Mouse (Mus musculus) cerebellum, postnatal 25 days (tissue): ENCODE results near the gene Zmym4.
"Not testable (repeated sequence)": the region's sequence is repeated elsewhere in the genome, so short reads cannot be mapped to it uniquely, and the experiment has no call there.

Experiments used
- DNase-seq, 2 experiments: peaks; one replicate each; pipeline ENCODE4 v3.0.0; 2021; ENCODE audit warnings: mixed read lengths in 2 of 2

Gene Zmym4

GRCm38 (mm10) chr4:126967864-126968821, at the start of gene Zmym4:
Zmym4 (minus strand) TSS chr4:126968135.
- peak; percentile 92 to 94 for DNase-seq

DNA sequence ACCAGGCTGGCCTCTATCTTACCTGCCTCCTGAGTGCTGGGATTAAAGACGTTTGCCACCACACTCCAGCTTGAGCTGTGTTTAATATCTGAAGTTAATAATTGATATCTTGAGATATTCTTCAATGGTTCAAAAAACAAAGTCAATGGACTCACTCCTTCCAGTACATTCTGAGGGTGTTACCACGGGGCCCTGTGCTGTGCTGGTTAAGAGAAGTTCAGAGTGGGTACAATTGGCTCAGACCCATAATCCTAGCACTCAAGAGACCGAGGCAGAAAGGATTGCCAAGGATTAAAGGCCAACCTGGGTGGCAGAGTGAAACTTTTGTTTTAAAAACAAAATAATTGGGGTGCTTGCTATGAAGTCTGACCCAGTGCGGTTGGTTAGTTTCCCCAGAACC, 48.4 kb upstream of the Zmym4 start:
- DNase-seq = no peak

DNA sequence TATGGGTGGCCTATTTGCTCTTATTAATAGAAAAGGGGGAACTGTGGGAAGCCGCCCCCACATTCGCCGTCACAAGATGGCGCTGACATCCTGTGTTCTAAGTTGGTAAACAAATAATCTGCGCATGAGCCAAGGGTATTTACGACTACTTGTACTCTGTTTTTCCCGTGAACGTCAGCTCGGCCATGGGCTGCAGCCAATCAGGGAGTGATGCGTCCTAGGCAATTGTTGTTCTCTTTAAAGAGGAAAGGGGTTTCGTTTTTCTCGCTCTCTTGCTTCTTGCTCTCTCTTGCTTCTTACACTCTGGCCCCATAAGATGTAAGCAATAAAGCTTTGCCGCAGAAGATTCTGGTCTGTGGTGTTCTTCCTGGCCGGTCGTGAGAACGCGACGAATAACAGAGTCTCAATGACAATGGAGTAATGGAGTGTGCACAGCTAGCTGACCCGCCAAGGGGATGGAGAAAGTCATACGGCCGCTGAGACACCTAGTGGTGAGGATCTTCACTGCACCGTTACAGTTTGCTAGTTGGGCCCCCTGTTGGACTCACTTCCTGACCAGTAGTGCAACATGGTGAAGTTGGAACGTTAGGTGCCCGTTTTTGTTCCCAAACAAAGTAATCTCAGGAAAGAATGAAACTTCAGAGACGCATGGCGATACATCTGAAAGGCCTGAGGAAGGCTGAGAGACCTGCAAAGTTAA, 47.5 kb upstream of the Zmym4 start:
- peak; percentile 88 to 91 for DNase-seq

DNA sequence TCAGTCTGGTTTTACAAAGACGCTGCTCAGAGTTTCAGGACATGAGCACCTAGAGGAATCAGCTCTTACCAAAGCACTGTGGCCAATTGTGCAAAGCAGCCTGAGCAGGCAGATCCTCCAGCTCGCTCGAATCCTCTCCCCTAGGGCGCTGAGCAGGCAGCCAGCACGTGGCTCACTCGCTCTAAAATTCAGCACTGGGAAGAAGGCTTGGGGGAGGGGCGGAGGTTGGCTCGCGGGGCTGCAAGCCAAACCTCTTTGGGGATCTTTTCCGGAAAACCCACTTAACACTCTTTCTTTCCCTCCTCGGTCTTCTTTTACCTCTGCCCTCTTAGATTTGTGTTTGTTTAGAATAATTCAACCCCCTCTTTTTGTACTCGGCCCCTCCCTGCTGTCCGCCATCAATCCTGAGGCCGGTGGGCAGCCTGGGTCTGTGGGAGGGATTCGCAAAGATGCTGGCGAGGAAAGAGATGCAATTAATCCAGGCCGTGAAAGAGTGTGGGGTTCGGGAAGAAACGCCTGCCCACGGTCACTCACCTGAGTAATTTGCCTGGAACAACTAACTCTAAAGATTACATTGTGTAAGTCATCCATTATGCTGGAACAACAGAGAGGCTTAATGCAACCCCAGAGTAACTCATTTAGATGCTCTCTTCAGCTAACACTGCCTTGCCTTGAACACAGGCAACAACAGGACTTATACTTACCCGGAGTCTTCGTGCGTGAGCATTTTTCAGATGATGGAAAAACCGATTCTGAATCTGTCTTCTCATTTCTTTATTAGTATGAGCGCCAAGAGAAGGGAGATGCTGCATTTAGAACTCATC, 37.4 kb upstream of the Zmym4 start:
- peak; percentile 64 to 73 for DNase-seq

DNA sequence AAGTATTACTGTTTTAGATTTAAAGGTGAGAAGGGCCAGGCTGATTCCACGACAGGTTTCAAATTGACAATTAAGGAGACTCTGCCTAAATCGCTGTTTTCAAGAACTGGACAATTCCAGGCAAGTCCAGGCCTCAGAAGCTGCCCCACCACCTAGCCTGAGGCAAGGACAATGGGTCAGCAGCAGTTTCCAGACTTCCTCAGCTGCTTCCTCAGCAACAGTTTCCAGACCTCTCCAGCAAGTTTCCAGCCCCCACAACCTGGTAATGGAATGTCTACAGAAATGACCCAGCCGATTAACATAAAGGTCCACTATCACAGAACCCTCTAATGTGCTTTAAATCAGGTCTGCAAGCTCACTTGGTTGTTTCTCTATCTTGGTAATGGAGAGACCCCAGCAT, 36.4 kb upstream of the Zmym4 start:
- DNase-seq = no peak

- no peak for DNase-seq
Observed at GRCm38 (mm10) chr4:127000601-127001105, 32.7 kb upstream of the Zmym4 start.

- not testable (repeated sequence) for DNase-seq
Observed at GRCm38 (mm10) chr4:126999372-126999771, 31.4 kb upstream of the Zmym4 start.

GRCm38 (mm10) chr4:126992356-126992755, 24.4 kb upstream of the Zmym4 start:
- DNase-seq = no peak

- DNase-seq = no peak
Observed at GRCm38 (mm10) chr4:126990553-126990952, 22.6 kb upstream of the Zmym4 start.

DNA sequence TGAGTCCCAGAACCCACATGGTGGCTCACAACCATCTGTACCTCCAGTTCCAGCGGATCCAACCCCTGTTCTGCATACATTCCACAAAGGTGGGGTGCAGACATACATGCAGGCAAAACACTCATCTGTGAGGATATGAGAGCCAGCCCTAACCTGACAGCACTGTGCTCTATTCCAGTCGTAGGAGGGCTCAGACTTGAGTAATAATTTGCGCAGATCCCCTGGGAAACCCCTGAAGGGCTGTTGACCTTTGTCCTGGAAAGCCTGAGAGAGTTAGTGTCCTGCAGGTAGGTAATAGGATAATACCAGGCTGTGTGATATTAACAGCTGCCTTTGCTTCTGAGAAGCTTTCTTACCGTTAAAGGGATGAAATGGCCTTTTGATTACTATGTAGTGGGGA, 20.6 kb upstream of the Zmym4 start:
- no peak for DNase-seq

DNA sequence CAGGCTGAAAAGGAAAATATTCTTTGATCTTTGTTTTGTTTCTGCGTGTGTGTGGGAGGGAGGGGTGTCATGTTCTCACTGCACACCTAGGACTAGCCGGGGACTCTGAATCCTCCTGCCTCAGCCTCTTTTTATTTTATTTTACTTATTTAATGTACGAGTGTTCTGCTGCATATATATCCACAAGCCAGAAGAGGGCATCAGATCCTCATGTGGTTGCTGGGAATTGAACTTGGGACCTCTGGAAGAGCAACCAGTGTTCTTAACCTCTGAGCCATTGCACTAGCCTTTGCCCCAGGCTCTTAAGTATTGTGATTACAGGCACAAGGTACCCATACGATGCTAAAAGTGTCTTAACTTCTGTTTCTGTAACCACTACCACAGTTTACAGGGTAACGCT, 18.8 kb upstream of the Zmym4 start:
- no peak for DNase-seq

DNA sequence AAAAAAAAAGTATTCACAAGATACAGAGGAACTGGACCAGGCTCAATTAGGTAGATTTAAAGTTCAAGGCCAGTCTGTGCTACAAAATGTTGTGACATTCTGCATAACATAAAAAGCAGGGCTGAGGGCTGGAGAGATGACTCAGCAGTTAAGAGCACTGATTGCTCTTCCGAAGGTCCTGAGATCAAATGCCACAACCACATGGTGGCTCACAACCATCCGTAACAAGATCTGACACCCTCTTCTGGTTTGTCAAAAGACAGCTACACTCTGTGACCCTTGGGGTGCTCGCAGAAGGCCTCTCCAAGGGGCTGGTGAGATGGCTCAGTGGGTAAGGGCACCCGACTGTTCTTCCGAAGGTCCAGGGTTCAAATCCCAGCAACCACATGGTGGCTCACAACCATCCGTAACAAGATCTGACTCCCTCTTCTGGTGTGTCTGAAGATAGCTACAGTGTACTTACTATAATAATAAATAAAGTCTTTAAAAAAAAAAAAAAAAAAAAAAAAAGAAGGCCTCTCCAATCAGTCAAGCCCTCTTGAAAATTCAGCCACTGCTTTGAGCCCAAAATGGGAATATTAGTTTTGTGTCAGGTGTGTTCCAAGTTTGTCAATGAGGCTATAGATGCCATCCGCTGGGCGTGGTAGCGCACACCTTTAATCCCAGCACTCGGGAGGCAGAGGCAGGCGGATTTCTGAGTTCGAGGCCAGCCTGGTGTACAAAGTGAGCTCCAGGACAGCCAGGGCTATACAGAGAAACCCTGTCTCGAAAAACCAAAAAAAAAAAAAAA, 16.0 kb upstream of the Zmym4 start:
- DNase-seq = not testable (repeated sequence)

DNA sequence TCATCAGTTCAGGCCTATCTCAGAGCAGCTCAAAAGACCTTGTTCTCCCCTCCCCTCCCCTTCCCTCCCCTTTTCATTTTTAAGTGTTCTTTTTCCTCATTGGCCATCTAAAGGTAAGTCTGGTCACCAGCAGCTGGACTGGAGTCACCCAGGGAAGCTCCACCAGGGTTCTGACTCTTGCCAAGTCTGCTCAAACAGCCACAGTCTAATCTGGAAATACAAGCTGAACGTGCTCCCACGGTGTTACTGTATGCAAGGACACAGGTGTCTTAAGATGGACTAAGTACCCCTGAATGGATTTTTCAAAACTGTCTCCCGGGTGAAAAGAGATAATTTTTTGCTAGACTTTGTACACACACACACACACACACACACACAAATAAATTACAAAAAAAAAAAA, 15.4 kb upstream of the Zmym4 start:
- DNase-seq = no peak

DNA sequence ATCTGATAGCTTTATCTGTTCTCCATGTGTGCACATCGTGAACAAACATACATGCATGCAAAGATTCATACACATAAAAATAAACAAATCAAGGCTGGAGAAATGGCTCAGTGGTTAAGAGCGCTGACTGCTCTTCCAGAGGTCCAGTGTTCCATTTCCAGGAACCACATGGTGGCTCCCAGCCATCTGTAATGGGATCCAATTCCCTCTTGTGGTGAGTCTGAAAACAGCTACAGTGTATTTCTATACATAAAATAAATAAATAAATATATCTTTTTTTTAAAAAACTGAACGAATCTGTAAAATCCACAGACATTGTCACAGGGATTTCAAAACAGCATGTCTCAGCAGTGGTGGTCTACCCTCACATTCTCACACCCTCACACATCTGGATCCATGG, 10.8 kb upstream of the Zmym4 start:
- DNase-seq = no peak

DNA sequence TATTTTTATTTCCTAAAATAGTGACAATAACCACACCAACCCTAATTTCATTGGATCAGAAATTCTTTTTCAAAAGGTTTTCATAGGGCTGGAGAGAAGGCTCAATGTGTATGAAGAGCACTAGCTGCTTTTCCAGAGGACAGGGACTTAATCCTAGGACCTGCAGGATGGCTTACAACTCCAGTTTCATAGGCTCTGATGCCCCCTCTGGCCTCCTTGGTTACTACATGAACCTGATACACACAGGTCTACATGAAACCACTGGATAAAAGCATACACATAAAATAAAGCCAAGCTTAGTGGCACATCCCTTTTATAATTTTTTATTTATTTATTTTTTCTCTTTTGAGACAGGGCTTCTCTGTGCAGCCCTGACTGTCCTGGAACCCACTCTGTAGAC, 9.5 kb upstream of the Zmym4 start:
- DNase-seq = peak; percentile 30 to 66

GRCm38 (mm10) chr4:126967241-126967863, 583 bp downstream of the Zmym4 start:
- peak; percentile 34 to 43 for DNase-seq

GRCm38 (mm10) chr4:126958682-126959081, 9.3 kb downstream of the Zmym4 start:
- no peak for DNase-seq

- no peak for DNase-seq
Observed at GRCm38 (mm10) chr4:126958261-126958660, 9.7 kb downstream of the Zmym4 start.

DNA sequence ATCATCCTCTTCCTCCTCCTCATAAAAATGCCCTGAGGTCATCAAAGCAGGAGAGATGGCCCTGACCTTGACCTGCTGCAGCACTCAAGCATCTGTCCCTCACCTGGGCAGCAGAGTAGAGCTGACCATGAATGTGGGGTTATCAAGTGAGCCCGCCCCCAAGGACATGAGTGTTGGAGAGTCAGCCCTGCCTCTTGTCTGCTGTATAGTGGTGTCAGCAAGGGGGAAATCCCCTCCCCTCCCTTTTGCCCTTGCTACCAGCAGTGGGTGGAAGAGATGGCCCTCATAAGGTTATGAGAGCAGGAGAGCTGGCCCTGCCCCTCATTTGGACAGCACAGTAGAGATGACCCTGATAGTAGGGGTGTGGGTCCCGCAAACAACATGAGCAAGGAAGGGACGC, 10.5 kb downstream of the Zmym4 start:
- no peak for DNase-seq

DNA sequence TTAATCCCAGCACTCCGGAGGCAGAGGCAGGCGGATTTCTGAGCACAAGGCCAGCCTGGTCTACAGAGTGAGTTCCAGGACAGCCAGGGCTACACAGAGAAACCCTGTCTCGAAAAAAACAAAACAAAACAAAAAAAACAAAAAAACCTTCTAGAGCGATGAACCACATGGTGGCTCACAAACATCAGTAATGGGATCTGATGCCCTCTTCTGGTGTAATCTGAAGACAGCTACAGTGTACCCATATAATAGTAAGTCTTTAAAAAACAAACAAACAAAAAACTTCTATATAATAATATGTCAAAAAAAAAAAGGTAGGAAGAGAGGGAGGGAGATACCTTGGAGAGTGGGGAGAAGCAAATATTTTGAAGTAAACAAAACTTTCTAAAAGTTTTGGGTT, 17.1 kb downstream of the Zmym4 start:
- DNase-seq = not testable (repeated sequence)

DNA sequence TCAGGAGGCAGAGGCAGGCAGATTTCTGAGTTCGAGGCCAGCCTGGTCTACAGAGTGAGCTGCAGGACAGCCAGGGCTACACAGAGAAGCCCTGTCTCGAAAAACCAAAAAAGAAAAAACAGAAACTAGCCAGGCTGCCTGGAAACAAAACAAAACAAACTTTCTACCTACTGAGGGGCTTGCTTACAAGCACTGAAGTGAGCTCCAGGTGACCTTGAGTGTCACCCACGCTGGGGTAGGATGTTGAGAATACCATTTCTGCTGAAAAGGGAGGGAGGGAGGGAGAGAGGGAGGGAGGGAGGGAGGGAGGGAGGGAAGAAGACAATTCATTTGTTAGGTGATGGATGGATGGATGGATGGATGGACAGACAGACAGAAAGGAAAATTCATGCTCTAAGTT, 24.5 kb downstream of the Zmym4 start:
- DNase-seq = no peak

- DNase-seq = no peak
Observed at GRCm38 (mm10) chr4:126942846-126943245, 25.1 kb downstream of the Zmym4 start.
